Mouse (Mus musculus) ES-Bruce4 (cell line): ENCODE results near the gene Bcam. TPM values are rescaled to one million over a fixed set of nuclear protein-coding genes. Genes with fewer than 3 reads are reported as not detected.
A peak's percentile ranks its signal among the peaks of the same experiment; 100 is the strongest.

Experiments used
- H3K27ac ChIP-seq: 2 replicates; pipeline ENCODE4 v1.5.1; 2012; ENCODE audit warnings: low read length, inconsistent platforms; ENCODE audit not compliant: insufficient read depth
- H3K27me3 ChIP-seq: 2 replicates; pipeline ENCODE4 v1.6.1; 2012; ENCODE audit warnings: mild to moderate bottlenecking, low read length, inconsistent platforms; ENCODE audit not compliant: control insufficient read depth, poor library complexity, insufficient read depth, severe bottlenecking
- H3K36me3 ChIP-seq: 2 replicates; pipeline ENCODE4 v1.6.1; 2012; ENCODE audit warnings: inconsistent platforms, mild to moderate bottlenecking, low read length, moderate library complexity; ENCODE audit not compliant: control insufficient read depth, poor library complexity, insufficient read depth, severe bottlenecking
- H3K4me1 ChIP-seq: one replicate; pipeline ENCODE4 v1.8.1; 2011; ENCODE audit warnings: low read length; ENCODE audit not compliant: control insufficient read depth, insufficient read depth
- H3K4me3 ChIP-seq: 2 replicates; pipeline ENCODE4 v1.5.1; 2011; ENCODE audit warnings: low read depth, mild to moderate bottlenecking, low read length
- H3K9ac ChIP-seq: 2 replicates; pipeline ENCODE4 v1.6.1; 2012; ENCODE audit warnings: low read depth, mild to moderate bottlenecking, inconsistent platforms; ENCODE audit not compliant: poor library complexity, severe bottlenecking
- H3K9me3 ChIP-seq: replicated peaks from 2 replicates; pipeline ENCODE4 v1.6.1; 2012; ENCODE audit warnings: mild to moderate bottlenecking, low read length, inconsistent platforms; ENCODE audit not compliant: control insufficient read depth, poor library complexity, insufficient read depth, severe bottlenecking
- CTCF ChIP-seq: IDR thresholded peaks from one replicate; pipeline ENCODE4 v1.8.1; 2011; ENCODE audit warnings: low read depth, low read length
- EP300 ChIP-seq: IDR thresholded peaks from 2 replicates; pipeline ENCODE4 v1.6.1; 2011; ENCODE audit warnings: low read depth, low read length; ENCODE audit not compliant: insufficient read depth
- POLR2A ChIP-seq: IDR thresholded peaks from one replicate; pipeline ENCODE4 v1.8.1; 2011; ENCODE audit warnings: low read length; ENCODE audit not compliant: insufficient read depth
- polyA plus RNA-seq: library from polyadenylated mRNA; stranded (reverse); fragments of >200 nt; gene quantifications from 2 replicates; pipeline ENCODE4 v1.2.4, GENCODE M21; 2011; ENCODE audit warnings: low read depth; ENCODE audit not compliant: missing spikeins, insufficient read depth, insufficient read length

The Bcam gene
- polyA plus RNA-seq, 1 experiment = 138 TPM

GRCm38 (mm10) chr7:19802995-19803394 is 32.2 kb upstream of the Bcam start:
- Histone ChIP-seq H3K36me3 (no peaks in the 10 kb centered on the region), H3K9ac (no peak overlapping the region), H3K9me3 (no peaks in the 10 kb centered on the region), H3K4me1 (no peaks in the 10 kb centered on the region), H3K27ac (no peak overlapping the region), H3K27me3 (no peaks in the 10 kb centered on the region), H3K4me3 (no peak overlapping the region)
- TF ChIP-seq EP300 (no peak), CTCF (peak; percentile 95)

DNA sequence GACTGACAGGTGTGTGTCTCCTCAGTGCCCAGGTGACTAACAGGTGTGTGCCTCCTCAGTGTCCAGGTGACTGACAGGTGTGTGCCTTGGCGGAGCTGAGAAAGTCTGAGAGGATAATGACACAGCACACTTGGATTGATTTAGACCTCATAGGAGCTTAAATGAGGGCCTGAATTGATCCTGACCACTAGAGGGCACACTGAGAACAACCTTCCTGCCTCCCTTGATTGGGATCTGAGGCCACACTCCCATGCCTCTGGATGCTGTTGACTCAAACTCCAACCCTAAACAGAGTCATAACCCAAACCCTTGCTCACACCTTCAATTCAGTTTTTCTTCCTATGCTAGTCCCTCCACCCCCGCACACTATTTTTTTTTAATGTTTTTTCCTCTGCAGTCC is 29.9 kb upstream of the Bcam start:
- no peak overlapping the region for H3K9ac ChIP-seq
- H3K27ac ChIP-seq = no peak overlapping the region
- H3K4me1 ChIP-seq = no peaks in the 10 kb centered on the region
- TF ChIP-seq POLR2A (no peak), CTCF (peak; percentile 79)
- no peak overlapping the region for H3K4me3 ChIP-seq
- H3K27me3 ChIP-seq = no peaks in the 10 kb centered on the region
- no peaks in the 10 kb centered on the region for H3K9me3 ChIP-seq
- H3K36me3 ChIP-seq = no peaks in the 10 kb centered on the region

DNA sequence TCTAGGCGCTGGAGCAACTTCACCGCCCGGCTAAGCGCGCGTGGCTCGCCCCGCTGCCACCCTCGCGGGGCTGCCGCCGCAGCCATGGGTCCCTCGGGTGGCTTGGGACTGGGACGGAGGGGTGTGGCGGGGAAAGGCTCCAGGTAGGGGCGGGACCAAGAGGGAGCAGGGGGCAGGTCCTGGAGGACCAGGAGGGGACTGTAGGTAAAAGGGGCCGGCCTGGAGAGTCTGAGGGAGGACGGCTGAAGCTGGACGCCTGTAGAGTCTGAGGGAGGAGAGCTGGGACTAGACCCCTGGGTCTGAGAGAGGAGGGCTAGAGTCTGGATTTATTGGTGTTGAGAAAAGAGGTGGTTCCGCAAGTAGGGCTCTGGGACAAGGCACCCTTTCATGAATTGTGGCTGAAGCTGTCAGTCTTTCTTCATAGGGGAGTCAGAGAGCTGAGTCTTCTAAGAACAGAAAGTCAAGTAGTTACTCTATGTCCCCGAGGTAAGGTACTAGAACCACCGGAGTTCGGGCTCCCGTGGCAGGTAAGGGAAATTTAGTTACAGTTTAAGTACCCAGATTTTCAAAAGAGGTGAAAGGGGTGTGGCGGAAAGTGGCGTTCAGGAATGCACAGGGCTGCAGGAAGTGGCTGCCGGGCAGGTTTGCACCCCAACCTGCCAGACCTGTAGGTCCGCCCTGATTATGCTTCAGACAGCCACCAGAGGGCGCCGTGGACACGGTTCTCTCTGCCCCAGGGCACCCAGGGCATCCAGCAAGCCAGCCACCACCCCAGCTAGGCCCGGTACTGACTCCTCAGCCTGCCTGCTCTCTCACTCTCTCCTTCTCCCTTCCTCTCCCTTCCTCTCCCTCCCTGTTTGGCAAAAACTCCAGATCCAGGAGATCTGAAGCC is 26.1 kb upstream of the Bcam start, which contains the start of gene Cblc:
Cblc (minus strand) TSS at position 113 of the 892 bp plus-strand sequence.
- Histone ChIP-seq H3K27me3 (no peaks in the 10 kb centered on the region), H3K27ac (no peak within 1 kb of the TSS), H3K4me3 (peak within 1 kb of the TSS; percentile 64)

DNA sequence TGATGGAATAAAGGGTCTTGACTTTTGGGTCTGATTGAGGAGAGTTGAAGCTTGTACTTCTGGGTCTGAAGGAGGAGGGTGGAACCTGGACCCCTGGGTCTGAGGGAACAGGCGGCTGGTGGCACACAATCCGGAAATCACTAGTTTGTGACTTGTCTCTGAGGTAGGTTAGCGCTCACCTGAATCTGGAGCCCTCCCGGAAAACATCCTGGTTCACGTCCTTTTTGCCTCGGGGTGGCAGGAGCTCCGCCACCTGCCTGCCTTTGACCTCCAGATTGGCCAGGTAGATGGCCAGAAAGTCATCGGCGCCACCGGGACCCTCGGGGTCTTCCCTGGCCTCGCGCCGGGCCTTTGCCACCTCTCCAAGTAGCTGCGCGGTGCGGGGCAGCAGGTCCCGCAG is 25.4 kb upstream of the Bcam start:
- Histone ChIP-seq H3K27ac (no peak overlapping the region), H3K4me1 (peaks cover 1% of the 10 kb centered on the region), H3K27me3 (no peaks in the 10 kb centered on the region), H3K9ac (peak overlapping the region; percentile 77), H3K9me3 (no peaks in the 10 kb centered on the region), H3K4me3 (peak overlapping the region; percentile 64), H3K36me3 (no peaks in the 10 kb centered on the region)
- TF ChIP-seq EP300 (no peak), CTCF (no peak), POLR2A (no peak)

More for the DNA sequence above, 26.1 kb upstream of the Bcam start, which contains the start of gene Cblc:
- no peak for TF ChIP-seq POLR2A
- TF ChIP-seq CTCF = peak; percentile 95
- TF ChIP-seq EP300 = 0 out of 2 replicates have a peak, but pooled peaks have one; percentile 63
- Histone ChIP-seq H3K36me3 (no peaks in the 10 kb centered on the region), H3K9me3 (no peaks in the 10 kb centered on the region), H3K9ac (peak within 1 kb of the TSS; percentile 77), H3K4me1 (peaks cover 1% of the 10 kb centered on the region)

GRCm38 (mm10) chr7:19795236-19795635 is 24.4 kb upstream of the Bcam start:
- Histone ChIP-seq H3K27ac (no peak overlapping the region), H3K9ac (no peak overlapping the region), H3K36me3 (no peaks in the 10 kb centered on the region), H3K4me3 (no peak overlapping the region), H3K9me3 (no peaks in the 10 kb centered on the region), H3K4me1 (peaks cover 1% of the 10 kb centered on the region), H3K27me3 (no peaks in the 10 kb centered on the region)
- TF ChIP-seq CTCF (no peak), POLR2A (no peak), EP300 (no peak)
